Mouse (Mus musculus) frontal cortex, postnatal 25 days (tissue): ENCODE measurements around the gene Olfr860.
"Not testable (repeated sequence)": the region's sequence is repeated elsewhere in the genome, so short reads cannot be mapped to it uniquely, and the experiment has no call there.

Source experiments
- DNase-seq, 2 experiments: peaks; one replicate each; pipeline ENCODE4 v3.0.0; 2022; ENCODE audit warnings: low spot score in 2 of 2

Gene Olfr860

DNA sequence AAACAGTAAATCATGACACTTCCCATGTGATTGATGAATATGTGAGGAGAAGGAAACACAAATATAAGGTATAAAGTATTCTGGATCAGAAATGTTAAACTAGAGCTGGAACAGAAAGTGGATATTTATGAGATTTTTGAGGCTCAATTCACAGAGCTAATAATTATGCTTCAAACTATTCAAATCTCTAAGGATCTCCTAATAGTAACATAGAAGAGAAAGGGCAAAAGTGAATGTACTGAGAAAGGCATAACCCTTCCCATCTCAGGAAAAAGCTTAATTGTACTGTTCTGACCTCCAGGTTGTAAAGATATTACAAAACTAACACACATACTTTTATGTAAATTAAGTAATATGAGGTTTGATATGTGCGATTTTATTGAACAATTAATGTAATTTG, at the start of gene Olfr860:
Gene Olfr860, minus strand, starts transcription at position 101 of the 400 bp plus-strand sequence.
- no peak for DNase-seq

DNA sequence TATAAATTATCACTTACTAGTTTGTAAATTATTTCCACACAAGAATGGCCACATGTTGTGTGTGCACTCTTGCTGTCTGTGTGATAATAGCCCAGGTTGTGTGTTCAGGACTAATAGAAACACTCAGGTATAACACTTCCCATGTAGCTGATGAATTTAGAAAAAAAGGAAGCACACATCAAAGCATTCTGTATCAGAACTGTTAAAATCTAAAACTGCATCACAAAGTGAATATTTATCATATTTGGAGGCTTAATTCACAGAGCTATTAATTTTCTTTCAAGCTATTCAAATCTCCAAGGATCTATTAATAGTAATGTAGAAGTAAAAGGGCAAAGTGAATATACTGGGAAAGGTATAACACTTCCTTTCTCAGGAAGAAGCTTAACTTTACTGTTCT, 38.4 kb upstream of the Olfr860 start, which contains the start of gene Olfr862:
Gene Olfr862, minus strand, starts transcription at position 101 of the 400 bp plus-strand sequence.
- no peak for DNase-seq

DNA sequence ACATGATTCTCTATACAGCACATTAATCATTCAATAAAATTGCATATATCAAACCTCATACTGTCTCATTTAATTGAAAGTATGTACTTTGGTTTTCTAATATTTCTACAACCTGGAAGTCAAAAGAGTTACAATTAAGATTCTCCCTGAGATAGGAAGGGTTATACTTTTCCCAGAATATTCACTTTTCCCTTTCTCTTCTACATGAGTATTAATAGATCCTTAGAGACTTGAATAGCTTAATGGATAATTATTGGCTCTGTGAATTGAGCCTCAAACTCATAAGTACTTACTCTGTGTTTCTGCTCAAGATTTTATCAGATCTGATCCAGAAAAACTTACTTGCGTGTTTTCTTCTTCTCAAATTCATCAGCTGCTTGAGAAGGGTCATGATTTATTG, 44.9 kb downstream of the Olfr860 start, which contains the start of gene Olfr859:
Gene Olfr859, plus strand, starts transcription at position 301 of the 400 bp plus-strand sequence.
- not testable (repeated sequence) for DNase-seq

DNA sequence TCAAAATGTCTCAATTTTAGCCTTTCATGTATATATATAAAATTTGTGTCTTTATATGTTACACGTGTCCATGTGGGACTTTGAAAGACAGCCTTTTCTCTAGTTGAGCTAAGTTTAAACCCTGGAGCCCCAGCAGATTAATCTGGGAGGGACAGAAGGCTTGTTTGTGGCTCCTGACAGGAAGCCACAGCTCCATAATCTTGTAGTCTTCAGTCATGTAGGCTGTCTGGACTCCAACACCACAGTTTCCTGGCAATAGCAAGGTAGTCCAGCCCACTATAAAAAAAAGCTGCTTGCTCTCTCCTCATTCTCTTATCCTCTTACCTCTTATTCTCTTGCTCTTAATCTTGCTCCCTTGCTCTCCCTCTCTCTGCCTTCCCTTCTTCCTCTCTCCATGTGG, 46.5 kb downstream of the Olfr860 start:
- DNase-seq, result no peak
